Mouse (Mus musculus) layer of hippocampus, postnatal 10 days (tissue): ENCODE measurements at regions not wholly inside any gene's neighbourhood (a gene's known extent, or its start where the extent isn't known, plus 50 kb on each side); places are given as distances from the start of the nearest gene placed in this dataset.

Source experiments
- DNase-seq, 2 experiments: peaks; one replicate each; pipeline ENCODE4 v3.0.0; 2021; ENCODE audit warnings: low spot score in 2 of 2

- peak in 1 of 2 experiments; percentile 30 for DNase-seq
These were observed 369.1 kb upstream of the Stxbp6 start for GRCm38 (mm10) chr12:45443512-45444190.

- DNase-seq, result no peak
These were observed 368.0 kb upstream of the Stxbp6 start for GRCm38 (mm10) chr12:45442474-45442873.

GRCm38 (mm10) chr12:45439745-45440144 is 365.2 kb upstream of the Stxbp6 start:
- no peak for DNase-seq

- no peak for DNase-seq
These were observed 362.8 kb upstream of the Stxbp6 start for GRCm38 (mm10) chr12:45437271-45437670.

GRCm38 (mm10) chr12:45399436-45399835 is 324.9 kb upstream of the Stxbp6 start:
- DNase-seq, result no peak

GRCm38 (mm10) chr12:45384864-45385263 is 310.4 kb upstream of the Stxbp6 start:
- peak; percentile 28 to 39 for DNase-seq
